Mouse (Mus musculus): ENCODE measurements at regions not wholly inside any gene's neighbourhood (a gene's known extent, or its start where the extent isn't known, plus 50 kb on each side); places are given as distances from the start of the nearest gene placed in this dataset.

DNA sequence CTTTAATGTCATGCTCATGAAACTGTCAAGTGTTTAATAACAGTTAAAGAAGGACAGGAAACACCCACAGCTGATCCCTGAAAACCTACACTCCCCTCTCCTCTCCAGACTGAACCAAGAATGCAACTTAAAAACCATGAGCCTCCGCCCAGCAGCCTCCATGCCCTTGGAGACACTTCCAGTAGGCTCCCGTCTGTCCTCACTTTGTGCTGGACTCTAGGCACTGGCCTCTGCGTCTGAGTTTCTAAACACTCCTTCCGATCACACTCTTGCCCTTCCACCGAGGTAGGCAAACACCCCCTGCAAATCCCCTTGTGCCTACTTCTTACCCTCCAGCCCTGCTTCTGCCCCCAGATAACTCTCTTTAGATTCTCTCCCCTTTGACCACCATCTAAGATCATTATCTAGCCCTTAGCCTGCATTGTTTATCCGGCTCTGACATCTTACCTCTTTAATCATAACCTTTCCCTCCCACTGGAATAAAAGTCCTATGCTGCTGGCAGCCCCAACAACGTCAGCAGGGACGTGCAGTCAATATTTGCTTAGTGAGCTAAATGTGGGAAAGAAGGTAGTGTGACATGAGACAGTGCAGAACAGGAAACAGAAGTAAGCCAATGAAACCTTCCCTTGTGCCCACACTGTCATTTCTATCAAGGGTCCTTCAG, 52.5 kb upstream of the Dhx40 start:
- H3K27ac ChIP-seq, result no peak overlapping the region
- H3K4me1 ChIP-seq (replicated peaks), result 0 out of 2 replicates have a peak, but pooled peaks cover 7% of the 10 kb centered on the region
- H3K27me3 ChIP-seq (replicated peaks), result no peaks in the 10 kb centered on the region
- no peaks in the 10 kb centered on the region for H3K9me3 ChIP-seq
- no peak overlapping the region for H3K9ac ChIP-seq
- ATAC-seq, result peak; percentile 75
- WGBS, result 42% methylated on average over 8 of the region's 8 CpGs
- no peaks in the 10 kb centered on the region for H3K36me3 ChIP-seq
- H3K4me3 ChIP-seq (replicated peaks), result no peak overlapping the region
- H3K4me2 ChIP-seq (replicated peaks), result no peak overlapping the region

DNA sequence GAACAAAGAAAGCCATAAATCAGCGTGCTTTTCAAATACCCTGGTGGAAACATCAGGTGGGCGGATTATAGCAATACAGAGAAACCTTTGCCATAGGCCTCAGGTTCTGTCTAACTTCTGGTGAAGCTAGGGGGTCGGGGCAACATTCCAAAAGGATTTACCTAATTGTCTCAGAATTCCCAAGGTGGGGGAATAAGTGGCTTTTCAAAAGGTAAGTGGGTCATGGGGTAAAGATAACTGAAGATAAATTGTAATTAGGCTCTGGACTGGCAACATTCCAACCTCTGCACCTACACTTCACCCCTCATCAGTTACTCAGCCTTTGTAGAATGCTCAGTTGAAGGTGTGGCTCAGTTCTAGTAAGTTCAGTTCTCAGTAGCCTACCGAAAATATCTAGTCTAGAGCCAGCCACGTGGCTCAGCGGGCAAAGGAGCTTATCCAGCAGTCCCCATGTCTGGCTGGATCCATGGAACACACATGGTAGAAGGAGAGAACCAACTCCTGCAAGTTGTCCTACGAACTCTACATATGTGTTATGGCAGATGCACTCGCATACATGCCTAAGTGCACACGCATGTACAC, 51.8 kb upstream of the Dhx40 start:
- Histone ChIP-seq H3K4me3 (replicated peaks) (no peak overlapping the region), H3K9me3 (no peaks in the 10 kb centered on the region), H3K4me1 (replicated peaks) (0 out of 2 replicates have a peak, but pooled peaks cover 7% of the 10 kb centered on the region), H3K9ac (no peak overlapping the region), H3K36me3 (no peaks in the 10 kb centered on the region), H3K4me2 (replicated peaks) (no peak overlapping the region), H3K27me3 (replicated peaks) (no peaks in the 10 kb centered on the region), H3K27ac (no peak overlapping the region)
- 79% methylated on average over 9 of the region's 9 CpGs for WGBS
- ATAC-seq, result no peak

DNA sequence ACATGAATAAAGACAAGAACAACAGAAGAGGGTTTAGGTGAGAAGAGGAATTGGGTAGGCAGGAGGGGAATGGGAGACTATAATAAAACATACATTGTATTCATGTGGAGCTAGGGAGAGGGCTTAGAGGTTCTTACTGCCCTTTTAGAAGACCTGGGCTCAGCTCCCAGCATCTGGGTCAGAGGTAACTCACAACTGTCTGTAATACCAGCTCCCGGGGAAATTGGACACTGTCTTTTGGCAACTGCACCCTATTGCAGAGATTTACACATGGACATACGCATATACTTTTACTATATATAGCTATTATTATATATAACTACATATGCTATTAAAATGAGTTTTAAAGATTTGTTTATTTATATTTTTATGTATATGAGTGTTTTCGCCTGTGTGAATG, 50.7 kb upstream of the Dhx40 start:
- whole genome bisulfite sequencing, result 85% methylated on average over 3 of the region's 3 CpGs
- no peaks in the 10 kb centered on the region for H3K27me3 ChIP-seq (replicated peaks)
- no peak overlapping the region for H3K4me3 ChIP-seq (replicated peaks)
- no peak overlapping the region for H3K27ac ChIP-seq
- 0 out of 2 replicates have a peak, but pooled peaks cover 7% of the 10 kb centered on the region for H3K4me1 ChIP-seq (replicated peaks)
- no peaks in the 10 kb centered on the region for H3K36me3 ChIP-seq
- no peak overlapping the region for H3K4me2 ChIP-seq (replicated peaks)
- H3K9ac ChIP-seq, result no peak overlapping the region
- no peaks in the 10 kb centered on the region for H3K9me3 ChIP-seq
- no peak for ATAC-seq
